Mouse (Mus musculus) adrenal gland, adult (tissue): ENCODE results near the gene Pgd.
A peak's percentile ranks its signal among the peaks of the same experiment; 100 is the strongest.
"Not testable (repeated sequence)": the region's sequence is repeated elsewhere in the genome, so short reads cannot be mapped to it uniquely, and the experiment has no call there.

Experiments
- DNase-seq, 2 experiments: peaks; one replicate each; pipeline ENCODE4 v3.0.0; 2022 to 2023; ENCODE audit warnings: low spot score in 1 of 2; ENCODE audit not compliant: inconsistent age in 2 of 2

The Pgd gene

GRCm38 (mm10) chr4:149136116-149136850 is 30.3 kb downstream of the Pgd start:
- no peak for DNase-seq

- no peak for DNase-seq
Measured at GRCm38 (mm10) chr4:149133395-149133794, 33.2 kb downstream of the Pgd start.

- DNase-seq: no peak
Measured at GRCm38 (mm10) chr4:149131789-149132565, 34.6 kb downstream of the Pgd start.

- no peak for DNase-seq
Measured at GRCm38 (mm10) chr4:149131021-149131752, 35.4 kb downstream of the Pgd start.

GRCm38 (mm10) chr4:149128467-149128866 is 38.1 kb downstream of the Pgd start:
- DNase-seq: no peak

GRCm38 (mm10) chr4:149126663-149127062 is 39.9 kb downstream of the Pgd start, which contains the start of gene Cort:
TSS of gene Cort (minus strand) at chr4:149126763.
- DNase-seq: no peak

GRCm38 (mm10) chr4:149126115-149126509 is 40.5 kb downstream of the Pgd start:
- no peak for DNase-seq

- DNase-seq: no peak
Measured at GRCm38 (mm10) chr4:149125341-149126114, 41.0 kb downstream of the Pgd start.

GRCm38 (mm10) chr4:149123432-149123831 is 43.1 kb downstream of the Pgd start:
- DNase-seq: no peak

- not testable (repeated sequence) for DNase-seq
Measured at GRCm38 (mm10) chr4:149119978-149120562, 46.5 kb downstream of the Pgd start.

GRCm38 (mm10) chr4:149103875-149104561 is 62.6 kb downstream of the Pgd start, which contains the start of gene Dffa:
TSS of gene Dffa (plus strand) at chr4:149104146.
- peak; percentile 91 to 97 for DNase-seq

- DNase-seq: peak in 1 of 2 experiments; percentile 49
Measured at GRCm38 (mm10) chr4:149101456-149101855, 65.1 kb downstream of the Pgd start.

GRCm38 (mm10) chr4:149100449-149100848 is 66.1 kb downstream of the Pgd start:
- not testable (repeated sequence) for DNase-seq
